Mouse (Mus musculus) adrenal gland, adult (tissue): Measurements from ENCODE around the gene Rps8.
A peak's percentile ranks its signal among the peaks of the same experiment; 100 is the strongest.

Source experiments
- DNase-seq, 2 experiments: peaks; one replicate each; pipeline ENCODE4 v3.0.0; 2022 to 2023; ENCODE audit warnings: low spot score in 1 of 2; ENCODE audit not compliant: inconsistent age in 2 of 2

Rps8 gene

GRCm38 (mm10) chr4:117149291-117150211, 6.5 kb downstream of the Rps8 start:
- DNase-seq = peak in 1 of 2 experiments; percentile 40

- DNase-seq = no peak
These were observed 7.2 kb downstream of the Rps8 start for GRCm38 (mm10) chr4:117148815-117149214.

- DNase-seq = no peak
These were observed 7.9 kb downstream of the Rps8 start for GRCm38 (mm10) chr4:117148047-117148713.

GRCm38 (mm10) chr4:117146176-117146575, 9.9 kb downstream of the Rps8 start:
- peak; percentile 88 to 96 for DNase-seq

- DNase-seq = no peak
These were observed 10.8 kb downstream of the Rps8 start for GRCm38 (mm10) chr4:117145248-117145647.

- no peak for DNase-seq
These were observed 13.0 kb downstream of the Rps8 start for GRCm38 (mm10) chr4:117143023-117143422.

- DNase-seq = no peak
These were observed 15.4 kb downstream of the Rps8 start for GRCm38 (mm10) chr4:117140613-117141012.

DNA sequence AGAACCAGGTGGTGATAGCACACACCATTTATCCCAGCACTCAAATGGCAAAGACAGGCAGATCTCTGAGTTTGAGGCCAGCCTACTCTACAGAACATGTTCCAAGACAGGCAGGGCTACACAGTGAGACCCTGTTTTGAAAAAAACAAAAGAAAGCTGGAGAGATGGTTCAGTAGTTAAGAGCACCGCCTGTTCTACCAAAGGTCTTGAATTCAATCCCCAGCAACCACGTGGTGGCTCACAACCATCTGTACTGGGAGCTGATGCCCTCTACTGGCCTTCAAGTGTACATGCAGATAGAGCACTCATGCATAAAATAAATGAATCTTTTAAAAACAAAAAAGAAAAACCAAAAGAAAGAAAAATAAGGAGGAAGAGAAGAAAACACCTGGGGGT, 16.8 kb downstream of the Rps8 start:
- peak; percentile 53 to 84 for DNase-seq

GRCm38 (mm10) chr4:117138295-117139216, 17.5 kb downstream of the Rps8 start:
- no peak for DNase-seq

DNA sequence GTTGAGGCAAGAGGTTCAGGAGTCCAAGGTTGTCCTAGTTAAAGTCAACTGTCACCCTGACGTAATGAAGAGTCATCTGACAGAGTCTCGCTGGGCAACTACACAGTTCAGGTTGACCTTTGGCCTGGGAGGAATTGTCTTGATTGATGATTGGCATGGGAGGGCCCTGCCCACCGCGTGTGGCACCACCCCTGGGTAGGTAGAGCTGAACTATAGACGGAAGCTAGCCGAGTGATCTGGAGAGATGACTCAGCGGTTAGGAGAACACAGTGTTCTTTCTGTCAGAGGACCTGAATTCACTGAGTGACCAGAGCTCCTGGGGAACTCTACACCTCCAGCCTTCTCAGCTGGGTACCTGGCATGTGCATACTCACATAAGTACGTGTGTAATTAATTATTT, 20.0 kb downstream of the Rps8 start:
- peak; percentile 94 to 95 for DNase-seq

GRCm38 (mm10) chr4:117134601-117134995, 21.4 kb downstream of the Rps8 start:
- DNase-seq = peak; percentile 48 to 70

GRCm38 (mm10) chr4:117133817-117134600, 22.0 kb downstream of the Rps8 start, which contains the start of gene Plk3:
Gene Plk3 (minus strand): TSS chr4:117133963.
- peak; percentile 98 to 100 for DNase-seq

DNA sequence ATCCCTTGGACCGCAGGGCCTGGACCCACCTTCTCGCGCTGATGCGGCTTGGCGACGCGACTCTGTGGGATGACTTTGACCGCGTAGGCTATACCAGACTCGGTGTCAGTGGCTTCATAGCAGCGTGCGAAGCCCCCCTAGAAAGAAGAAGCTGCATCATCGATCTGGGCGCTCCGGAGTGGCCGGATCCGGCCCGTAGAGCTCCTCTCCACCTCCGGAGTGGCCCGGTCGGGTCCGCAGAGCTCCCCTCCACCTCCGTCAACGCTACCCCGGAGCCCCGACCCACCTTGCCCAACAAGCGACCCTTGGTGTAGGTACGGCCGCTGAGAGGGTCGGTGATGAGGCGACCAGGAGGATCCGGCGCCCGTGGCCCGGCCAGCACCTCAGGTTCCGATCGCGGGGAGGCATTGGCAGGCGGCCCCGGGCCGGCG, 22.7 kb downstream of the Rps8 start:
- no peak for DNase-seq

DNA sequence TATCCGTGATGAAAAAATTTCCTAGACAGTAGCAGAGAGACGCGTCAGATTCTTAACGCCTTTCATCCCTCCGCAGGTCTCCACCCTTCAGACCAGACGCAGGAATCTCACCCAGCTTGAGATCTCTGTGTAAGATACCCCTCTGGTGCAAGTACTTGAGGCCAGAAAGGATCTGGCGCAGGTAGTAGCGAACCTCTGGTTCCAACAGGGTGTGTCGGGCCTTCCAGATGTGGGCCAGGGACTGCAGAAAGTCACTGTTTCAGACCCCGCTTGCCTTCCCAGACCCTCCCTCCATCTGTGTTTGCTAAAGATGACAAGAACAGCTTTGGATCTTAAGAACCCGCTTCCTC, 23.3 kb downstream of the Rps8 start:
- no peak for DNase-seq

DNA sequence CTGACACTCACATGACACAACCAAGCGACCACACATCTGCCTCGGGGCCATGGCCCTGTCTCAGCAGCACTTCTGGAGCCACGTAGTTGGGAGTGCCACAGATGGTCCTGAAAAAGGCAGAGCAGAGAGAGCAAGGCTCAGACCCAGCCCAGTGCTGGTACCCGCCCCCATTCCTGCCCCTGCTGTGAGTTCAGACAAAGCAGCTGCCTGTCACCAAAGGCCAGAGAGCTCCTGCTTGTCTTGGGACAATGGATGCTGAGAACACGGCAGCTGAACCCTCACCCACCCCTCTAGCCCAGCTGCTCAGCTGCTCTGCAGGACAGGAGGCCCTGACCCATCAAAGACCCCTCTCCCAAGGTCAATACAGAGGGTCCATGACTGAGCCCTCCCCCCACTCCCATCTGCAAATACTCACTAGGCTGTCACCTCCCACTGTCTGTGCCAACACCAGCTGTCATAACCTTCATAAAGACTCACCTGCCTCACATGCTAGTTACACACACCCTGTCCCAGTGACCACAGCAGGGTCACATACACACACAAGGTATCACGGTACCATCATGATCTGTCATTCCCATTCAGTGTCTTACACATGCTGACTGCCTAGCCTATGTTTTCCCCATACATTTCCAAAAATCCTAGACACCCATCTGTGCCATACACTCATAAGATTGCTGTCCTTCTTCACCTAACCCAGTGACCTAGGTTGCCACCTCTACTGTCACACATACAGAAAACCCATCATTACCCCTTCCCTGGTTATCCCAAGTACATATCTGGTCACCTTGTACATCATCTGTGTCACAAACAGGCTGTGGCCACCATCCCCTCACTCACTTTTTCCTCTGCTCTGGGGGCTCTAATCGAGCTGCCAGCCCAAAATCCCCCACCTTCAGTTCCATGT, 23.9 kb downstream of the Rps8 start:
- no peak for DNase-seq

- no peak for DNase-seq
These were observed 24.8 kb downstream of the Rps8 start for GRCm38 (mm10) chr4:117131198-117131597.

- no peak for DNase-seq
These were observed 25.3 kb downstream of the Rps8 start for GRCm38 (mm10) chr4:117130790-117131189.

DNA sequence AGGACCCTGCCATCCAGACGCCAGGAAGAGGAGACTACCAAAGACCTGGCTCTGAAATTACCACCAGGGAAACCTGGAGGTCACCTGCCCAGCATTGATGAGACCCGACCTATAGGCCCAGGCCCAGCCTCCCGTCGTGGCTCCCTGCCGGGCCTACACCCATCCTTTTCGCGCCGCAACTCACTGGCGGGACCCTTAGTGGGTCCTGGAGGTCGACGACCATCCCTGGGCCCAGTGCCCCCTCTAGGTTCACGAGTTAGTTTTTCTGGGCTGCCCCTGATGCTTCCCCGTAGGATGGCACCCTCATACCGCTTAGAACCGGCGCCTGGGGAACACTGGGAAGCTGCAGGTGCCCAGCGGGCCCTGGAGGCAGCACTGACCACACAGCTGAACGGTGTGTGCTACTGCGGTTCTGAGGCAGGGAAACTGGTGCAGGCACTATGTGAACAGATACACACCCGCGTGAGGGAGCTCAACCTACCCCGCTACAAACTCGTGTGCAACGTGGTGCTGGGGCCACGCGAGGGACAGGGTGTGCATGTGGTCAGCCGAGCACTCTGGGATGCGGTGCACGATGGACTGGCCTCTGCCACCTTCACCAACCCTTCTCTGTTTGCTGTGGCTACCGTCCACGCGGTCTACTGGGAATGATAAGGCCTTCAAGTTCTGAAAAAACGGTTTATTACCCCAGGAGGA, 27.9 kb downstream of the Rps8 start:
- no peak for DNase-seq
